Mouse (Mus musculus) gonadal fat pad, adult 2 months (tissue): ENCODE data around the gene Ipo5. TPM values are rescaled to one million over a fixed set of nuclear protein-coding genes. Genes with fewer than 3 reads are reported as not detected.
A peak's percentile ranks its signal among the peaks of the same experiment; 100 is the strongest.

ENCODE experiments used
- DNase-seq: peaks from one replicate; pipeline ENCODE4 v3.0.0-alpha.2; 2012; ENCODE audit warnings: low read depth
- polyA plus RNA-seq: library from polyadenylated mRNA; depleted of rRNA; stranded (reverse); fragments of >200 nt; gene quantifications from 2 replicates; pipeline ENCODE4 v1.2.3, GENCODE M21; 2012; rRNA removed

Gene Ipo5
- polyA plus RNA-seq = 28.6 and 29.9 TPM in 2 replicates

DNA sequence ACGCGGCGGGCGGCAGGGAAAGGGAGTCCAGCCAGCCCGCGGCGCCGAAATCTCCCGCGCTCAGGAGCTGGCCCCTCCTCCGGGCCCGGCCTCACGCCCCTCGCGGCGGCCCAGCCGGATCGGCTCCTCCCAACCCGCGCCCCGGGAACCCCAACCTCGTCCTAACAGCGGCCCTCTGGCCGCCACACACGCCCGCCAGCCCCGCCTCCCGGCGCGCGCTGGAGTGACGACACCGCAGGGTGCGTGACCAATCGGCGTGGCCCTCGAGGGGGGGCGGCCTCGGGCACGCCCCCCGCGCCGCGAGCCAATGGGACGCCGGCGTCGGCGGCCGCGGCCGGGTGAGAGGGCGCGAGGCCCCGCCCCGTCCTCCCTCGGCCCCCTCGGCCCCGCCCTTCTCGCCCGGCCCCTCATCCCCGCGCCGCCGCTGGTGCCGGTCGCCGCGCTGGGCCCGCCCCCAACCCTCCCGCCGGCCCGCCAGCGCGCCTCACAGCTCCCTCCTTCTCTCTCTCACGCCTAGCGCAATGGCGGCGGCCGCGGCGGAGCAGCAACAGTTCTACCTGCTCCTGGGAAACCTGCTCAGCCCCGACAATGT lies at the start of gene Ipo5:
Gene Ipo5, plus strand, starts transcription at position 492 of the 592 bp plus-strand sequence.
- DNase-seq = peak; percentile 38

DNA sequence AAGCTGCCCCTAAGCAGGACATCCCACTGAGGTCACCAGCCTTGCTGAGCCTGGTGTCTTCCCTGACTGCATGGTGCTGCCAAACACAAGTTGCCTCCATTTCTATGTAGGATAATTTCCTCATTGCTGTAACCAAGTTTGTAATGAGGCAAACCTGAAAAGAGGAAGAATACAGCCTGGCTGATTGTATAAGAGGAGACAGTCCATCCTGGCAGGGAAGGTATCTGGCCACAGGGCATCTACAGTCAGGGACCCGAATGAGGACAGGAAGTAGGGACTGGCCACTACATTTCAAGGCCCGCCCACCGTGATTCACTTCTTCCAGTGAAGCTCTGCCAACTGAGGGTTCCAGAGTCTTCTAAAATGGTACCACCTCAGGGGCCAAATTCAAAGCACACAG lies 47.8 kb upstream of the Ipo5 start:
- no peak for DNase-seq

GRCm38 (mm10) chr14:120864896-120865295 lies 46.1 kb upstream of the Ipo5 start:
- no peak for DNase-seq

DNA sequence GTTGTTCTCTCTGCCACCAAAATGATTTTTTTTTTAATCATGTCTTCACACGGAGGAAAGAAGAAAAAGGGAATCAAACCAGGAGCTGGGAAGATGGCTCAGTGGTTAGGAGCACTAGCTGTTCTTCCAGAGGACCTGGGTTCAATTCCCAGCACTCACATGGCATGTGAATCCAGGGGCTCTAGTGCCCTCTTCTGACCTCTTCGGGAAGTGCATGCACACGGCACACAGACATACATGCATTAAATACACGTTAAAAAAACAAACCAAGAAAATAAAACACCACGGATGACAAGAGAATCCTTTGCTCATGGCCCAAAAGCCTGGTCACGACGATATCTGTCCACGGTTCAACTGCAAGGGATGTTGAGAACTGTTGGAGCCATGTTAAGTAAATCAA lies 44.5 kb upstream of the Ipo5 start:
- no peak for DNase-seq

GRCm38 (mm10) chr14:120867121-120867520 lies 43.9 kb upstream of the Ipo5 start:
- DNase-seq = no peak

DNA sequence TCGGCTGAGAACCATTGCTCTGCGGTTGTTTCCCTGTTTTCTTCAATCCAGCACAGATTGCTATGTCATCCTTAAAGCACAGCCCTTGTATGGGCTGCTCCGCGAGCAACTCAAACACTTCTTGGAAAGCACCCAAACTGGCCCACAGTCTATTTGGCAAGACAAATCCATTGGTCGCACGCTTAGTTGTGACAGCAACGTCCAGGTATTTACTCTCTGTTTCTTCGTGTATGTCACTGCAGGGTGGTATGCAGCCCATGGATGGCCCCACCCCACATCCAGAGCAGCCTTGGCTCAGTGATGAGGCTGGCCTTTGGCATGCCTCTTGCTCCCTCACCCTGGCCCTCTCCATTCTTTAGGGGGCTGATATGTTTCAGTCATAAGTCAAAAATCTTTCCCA lies 42.5 kb upstream of the Ipo5 start:
- DNase-seq = no peak

DNA sequence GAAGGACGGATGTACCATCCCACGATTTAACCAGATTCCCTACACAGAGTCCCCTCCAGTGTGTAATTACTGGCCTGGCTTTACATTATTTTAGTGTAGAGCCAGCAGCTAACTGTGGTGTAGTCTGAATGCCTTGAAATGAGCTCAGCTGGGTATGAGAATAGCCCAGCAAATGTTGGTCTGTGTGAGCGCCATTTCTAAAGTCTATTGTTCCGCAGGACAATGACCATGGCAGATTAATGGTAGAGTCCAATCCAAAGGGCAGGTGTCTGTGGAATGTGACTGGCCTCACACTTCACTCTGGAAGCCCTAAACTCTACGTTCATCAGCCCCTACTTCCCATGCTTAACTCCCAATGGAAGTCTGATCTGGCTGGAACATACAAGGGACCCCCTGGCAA lies 40.3 kb upstream of the Ipo5 start:
- DNase-seq = no peak

DNA sequence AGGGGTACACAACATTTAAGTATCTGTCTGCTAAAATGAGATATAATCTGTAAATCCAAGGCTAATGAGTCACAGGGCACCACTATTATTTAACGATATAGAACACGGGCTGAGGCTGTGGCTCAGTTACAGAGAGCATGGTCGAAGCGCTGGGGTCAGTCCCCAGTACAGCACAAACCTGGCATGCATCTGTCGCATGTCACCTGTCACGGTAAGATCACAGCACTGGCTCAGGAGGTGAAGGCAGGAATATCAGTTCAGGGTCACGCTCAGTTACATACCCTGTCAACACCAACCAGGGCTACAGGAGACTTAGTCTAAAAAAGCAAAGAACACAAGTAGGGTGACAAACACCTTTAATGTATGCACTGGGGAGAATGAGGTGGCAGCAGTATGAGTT lies 36.6 kb upstream of the Ipo5 start:
- no peak for DNase-seq

GRCm38 (mm10) chr14:120875144-120875543 lies 35.9 kb upstream of the Ipo5 start:
- no peak for DNase-seq

DNA sequence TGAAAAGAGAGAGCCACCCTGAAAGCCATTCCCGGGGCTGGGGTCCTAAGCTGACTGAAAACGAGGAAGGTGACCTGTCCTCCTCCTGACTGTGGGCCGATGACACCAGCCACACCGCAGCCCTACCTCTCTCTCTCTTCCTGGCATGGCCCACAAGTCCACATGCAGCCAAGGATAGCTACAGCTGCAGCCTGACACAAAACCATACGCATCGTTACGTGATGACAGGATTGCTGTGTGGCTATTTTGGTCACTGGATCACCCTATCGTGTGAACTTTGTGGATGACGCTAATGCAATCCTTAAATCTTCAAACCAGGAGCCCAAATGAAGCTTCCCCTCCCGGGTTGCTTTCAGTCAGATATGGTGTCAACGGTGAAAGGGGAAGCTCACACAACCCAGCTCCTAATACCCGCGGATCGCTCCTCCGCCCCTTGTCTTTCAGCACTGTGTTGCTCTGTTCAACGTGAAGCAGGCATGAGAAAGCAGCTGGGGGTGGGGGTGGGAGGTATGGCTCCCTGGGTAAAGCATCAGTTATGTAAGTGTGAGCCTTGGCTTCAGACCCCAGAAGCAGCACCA lies 35.1 kb upstream of the Ipo5 start:
- DNase-seq = no peak

GRCm38 (mm10) chr14:120877147-120877546 lies 33.9 kb upstream of the Ipo5 start:
- DNase-seq = no peak

DNA sequence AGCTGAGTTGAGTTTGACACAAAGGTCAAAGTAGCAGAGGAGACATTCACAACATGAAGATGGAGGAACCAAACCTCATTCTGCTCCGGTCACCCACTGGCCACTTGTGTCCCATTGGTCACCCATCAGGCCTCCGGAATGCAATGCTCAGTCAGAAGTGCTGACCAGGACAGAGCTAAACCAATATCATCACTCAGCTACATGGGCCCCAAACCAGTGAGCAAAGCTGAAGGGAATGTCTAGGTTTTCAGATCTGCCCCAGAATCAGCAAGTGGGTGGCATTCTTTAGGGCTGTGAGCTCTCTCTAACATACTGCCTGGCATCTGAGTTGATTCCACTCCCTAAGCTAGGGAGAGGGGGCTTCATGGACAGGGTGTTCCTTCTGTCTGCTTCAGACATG lies 32.0 kb upstream of the Ipo5 start:
- no peak for DNase-seq

DNA sequence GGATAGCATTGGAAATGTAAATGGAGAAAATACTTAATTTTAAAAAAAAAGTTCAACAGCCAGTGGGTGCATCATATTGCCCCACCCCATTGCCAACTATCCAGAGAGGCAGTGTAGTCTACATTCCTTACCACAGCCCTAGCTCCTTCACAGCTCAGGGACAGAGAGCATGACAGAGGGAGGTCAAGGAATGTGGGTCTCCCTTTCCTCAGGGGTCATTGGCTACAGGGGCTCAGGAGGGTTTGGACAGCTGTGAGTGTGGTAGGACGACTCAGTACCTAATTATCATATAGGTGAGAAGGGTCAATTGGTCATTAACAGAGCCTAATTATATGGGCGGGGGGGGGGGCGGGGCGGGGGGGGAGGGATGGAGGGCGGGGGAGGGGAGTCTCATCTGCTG lies 30.4 kb upstream of the Ipo5 start:
- DNase-seq = no peak

DNA sequence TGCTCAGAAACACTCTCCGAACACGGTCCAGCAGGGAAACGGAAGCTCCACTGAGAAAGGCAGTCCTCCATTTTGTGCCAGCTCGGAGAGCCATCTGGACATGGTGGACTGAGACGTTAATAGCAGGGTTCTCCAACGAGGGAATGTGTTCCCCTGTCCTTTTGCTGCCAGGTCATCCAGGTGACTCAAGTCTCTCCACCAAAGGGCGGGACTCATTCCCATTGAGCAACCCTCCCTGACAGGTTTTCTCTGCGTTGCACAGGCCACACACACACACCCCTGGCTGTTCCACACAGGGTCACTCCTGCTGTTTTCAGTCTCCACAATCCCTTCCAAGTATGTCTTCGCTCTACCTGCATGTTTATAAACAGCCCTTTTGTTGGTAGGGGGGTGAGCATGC lies 30.0 kb upstream of the Ipo5 start:
- DNase-seq = no peak

GRCm38 (mm10) chr14:120888681-120889080 lies 22.3 kb upstream of the Ipo5 start:
- DNase-seq = no peak

DNA sequence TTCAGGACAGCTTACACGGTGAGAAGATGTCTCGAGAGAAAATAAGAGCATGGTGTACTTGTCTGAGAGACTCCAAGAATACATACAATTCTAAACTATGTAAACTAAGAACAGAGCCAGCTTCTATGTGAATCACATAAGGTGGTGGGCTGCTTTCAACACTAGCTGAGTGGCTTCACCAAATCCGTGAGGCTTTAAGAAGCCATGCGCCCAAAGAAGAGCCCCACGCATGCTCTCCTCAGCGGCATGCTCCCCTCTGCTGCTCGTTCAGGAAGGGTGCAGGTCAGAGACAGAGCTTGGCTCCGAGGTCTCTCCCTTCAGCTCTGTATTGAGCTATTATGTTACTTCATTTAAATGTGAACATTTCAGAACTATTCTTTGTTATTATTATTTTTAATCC lies 18.7 kb upstream of the Ipo5 start:
- no peak for DNase-seq

DNA sequence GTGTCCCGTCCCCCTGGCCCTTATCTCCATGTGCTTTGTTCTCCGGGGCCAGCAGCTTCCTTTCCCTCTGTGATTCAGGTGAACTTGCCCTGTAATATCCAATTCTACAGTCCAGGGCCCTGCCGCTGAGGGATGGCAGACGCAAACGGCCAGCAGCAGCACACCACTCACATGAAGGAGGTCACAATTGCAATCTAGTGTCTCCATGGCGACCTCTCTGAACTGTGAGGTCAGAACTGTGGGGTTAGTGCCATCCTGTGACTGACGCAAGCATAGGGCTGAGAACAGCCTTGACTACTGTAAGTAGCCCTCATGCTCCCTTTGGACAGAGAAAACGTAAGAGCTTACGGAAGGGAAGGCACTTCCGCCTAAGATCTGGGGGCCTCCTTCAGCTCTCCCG lies 14.4 kb upstream of the Ipo5 start:
- no peak for DNase-seq

DNA sequence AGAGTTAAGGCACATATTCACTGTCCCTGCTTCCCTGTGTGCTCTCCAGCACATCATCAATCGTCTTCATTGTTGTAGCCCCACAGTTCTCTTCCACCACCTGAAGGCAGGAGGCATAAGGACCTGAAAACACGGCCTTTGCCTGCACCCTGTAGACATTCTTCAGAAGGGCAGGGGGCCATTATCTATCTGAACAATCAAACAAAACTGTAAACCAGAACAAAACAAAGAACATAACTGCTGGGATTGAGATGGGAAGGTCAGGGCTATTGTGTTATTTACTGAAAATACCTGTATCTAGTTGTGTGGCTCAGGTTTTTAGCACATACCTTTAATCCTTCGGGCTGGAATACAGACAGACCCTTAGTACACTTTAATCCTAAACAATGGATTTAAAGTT lies 12.1 kb upstream of the Ipo5 start:
- DNase-seq = no peak

GRCm38 (mm10) chr14:120909396-120909795 lies 1.6 kb upstream of the Ipo5 start:
- no peak for DNase-seq

- DNase-seq = no peak
Observed at GRCm38 (mm10) chr14:120910320-120910719, 704 bp upstream of the Ipo5 start.

DNA sequence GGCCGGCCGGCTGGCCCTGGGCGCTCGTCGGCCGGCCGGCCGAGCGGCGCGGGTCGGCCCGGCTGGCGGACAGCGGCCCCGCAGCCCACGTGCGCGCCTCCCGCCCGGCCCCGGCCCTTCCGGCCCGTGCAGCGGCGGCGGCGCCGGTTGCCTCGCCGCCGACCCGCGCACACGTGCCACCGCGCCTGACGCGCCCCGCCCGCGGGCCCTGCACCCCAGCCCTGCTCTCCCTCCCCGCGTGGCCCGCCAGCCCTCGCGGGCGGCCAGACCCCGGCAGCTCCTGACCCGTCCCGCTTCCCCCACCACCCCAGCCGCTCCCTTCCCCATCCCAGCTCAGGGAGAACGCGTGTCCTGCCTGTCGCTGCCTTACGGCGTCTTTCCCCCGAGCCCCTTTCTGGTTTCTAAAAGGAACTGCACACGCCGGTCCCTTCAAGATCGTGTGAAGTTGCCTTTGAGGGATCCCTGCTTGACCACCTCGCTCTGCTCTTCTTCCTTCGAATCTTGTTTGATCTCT lies 421 bp downstream of the Ipo5 start:
- DNase-seq = no peak

DNA sequence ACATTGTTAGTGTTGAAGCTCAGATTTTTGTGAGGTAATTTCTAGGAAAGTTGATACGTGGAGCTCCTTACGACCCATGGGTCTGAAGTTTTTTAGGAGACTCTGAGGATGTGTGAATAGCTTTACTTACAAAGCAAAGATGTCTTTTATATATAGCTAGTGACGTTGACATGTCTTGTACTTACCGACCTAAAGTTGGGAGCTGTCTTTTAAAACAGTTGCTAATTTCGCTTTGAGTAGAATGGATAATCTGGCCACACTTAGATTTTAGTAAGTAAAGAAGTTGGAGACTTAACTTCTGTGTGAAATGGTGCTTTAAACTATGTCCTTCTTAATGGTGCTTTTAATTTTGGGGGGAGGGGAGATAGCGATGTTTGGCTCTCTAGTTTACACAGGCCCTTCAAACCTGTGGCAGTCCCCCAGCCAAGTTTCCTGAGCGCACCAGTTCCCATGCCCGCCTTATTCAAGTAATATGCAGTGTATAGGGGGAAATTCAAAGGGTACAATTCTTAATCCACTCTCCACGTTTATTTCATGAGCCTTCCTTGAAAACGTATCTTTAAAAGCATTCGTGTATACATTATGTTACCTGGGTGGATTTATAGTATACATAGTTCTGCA lies 1.2 kb downstream of the Ipo5 start:
- DNase-seq = no peak

DNA sequence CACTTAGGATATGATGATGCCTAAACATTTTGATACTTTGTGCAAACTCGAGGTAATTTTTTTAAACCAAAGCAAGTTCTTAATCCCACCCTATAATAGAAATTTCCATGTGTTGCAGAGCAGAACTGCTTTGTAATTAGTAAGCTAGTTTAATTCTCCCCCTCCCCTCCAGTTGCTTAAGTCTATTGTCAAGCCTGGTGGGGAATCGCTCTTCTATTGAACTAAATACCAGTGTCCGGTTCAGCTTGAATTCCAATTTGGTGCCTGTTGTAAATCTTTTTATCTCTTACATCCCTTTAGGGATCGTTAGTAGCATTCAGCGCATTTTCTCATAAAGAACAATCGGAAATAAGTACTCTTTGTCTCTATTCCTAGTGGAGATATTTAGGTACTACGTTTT lies 1.9 kb downstream of the Ipo5 start:
- no peak for DNase-seq

- DNase-seq = no peak
Observed at GRCm38 (mm10) chr14:120921805-120922204, 10.8 kb downstream of the Ipo5 start.
